In the genomic region with DNA sequence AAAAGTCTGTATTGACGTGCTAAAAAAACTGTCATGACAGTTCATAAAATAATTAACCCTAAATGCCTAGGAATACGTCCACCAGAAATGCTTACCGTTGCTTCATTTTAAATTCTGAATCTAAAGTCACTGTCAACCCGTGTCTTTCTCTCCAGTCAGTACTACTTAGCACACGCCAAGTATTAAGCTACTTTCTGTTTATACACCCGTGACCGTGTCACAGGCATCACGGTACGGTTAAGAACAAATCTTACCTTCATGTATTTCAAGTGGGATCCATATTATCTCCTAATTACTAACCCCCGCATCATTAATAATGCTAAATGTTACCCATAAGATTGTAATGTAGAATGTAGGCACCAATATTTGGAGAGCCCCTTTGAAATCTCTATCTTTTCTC, we compare ENCODE assay signal across 19 mouse cellular contexts. TPM values are rescaled to one million over a fixed set of nuclear protein-coding genes. Genes with fewer than 3 reads are reported as not detected.
DNase-seq lines count a peak whose midpoint lies in the region; ATAC-seq and TF ChIP-seq lines count a peak whose summit lies in the region.
"Had no signal": no experiment of that assay in that cellular context is flagged by ENCODE, and none has a peak within 500 bp of the region (broad histone marks: within the 10 kb centered on the region; RNA-seq: fewer than 3 reads in every experiment).

No protein-coding gene starts in this region.

- no peak overlapping the region for H3K4me3 ChIP-seq in forebrain, embryonic 13.5 days
- H3K4me3 ChIP-seq in forebrain, embryonic 16.5 days (replicated peaks; ENCODE audit: low read length): no peak overlapping the region
- no peak overlapping the region for H3K4me3 ChIP-seq in lung, embryonic 14.5 days (ENCODE audit: low read depth, low read length)
- no peak overlapping the region for H3K4me3 ChIP-seq in lung, adult 2 months (replicated peaks; ENCODE audit: extremely low read depth, low read depth, low read length)
- no peak overlapping the region for H3K4me3 ChIP-seq in neural tube, embryonic 14.5 days (ENCODE audit: low read depth, low read length)
- H3K4me3 ChIP-seq: embryonic facial prominence, embryonic 12.5 days; erythroblast, embryonic 14.5 days; gastrocnemius, adult 2 months; heart, embryonic 10.5 days had no signal

- H3K36me3 ChIP-seq in forebrain, embryonic 13.5 days (ENCODE audit: poor library complexity, severe bottlenecking): no peaks in the 10 kb centered on the region
- no peaks in the 10 kb centered on the region for H3K36me3 ChIP-seq in forebrain, embryonic 16.5 days (ENCODE audit: control insufficient read depth, insufficient read depth)
- H3K36me3 ChIP-seq in lung, embryonic 14.5 days (ENCODE audit: insufficient read depth): no peaks in the 10 kb centered on the region
- no peaks in the 10 kb centered on the region for H3K36me3 ChIP-seq in neural tube, embryonic 14.5 days (ENCODE audit: control insufficient read depth, insufficient read depth, low read length)
- H3K36me3 ChIP-seq: embryonic facial prominence, embryonic 12.5 days; heart, embryonic 10.5 days had no signal

- WGBS in forebrain, embryonic 13.5 days: 76% methylated on average over 10 of the region's 10 CpGs
- WGBS in forebrain, embryonic 16.5 days: 69% methylated on average over 10 of the region's 10 CpGs
- 43% methylated on average over 10 of the region's 10 CpGs for WGBS in lung, embryonic 14.5 days
- 44% methylated on average over 10 of the region's 10 CpGs for WGBS in lung, adult 2 months
- WGBS in neural tube, embryonic 14.5 days: 71% methylated on average over 10 of the region's 10 CpGs

- ATAC-seq in forebrain, embryonic 13.5 days: 0 out of 2 replicates have a peak, but pooled peaks have one; percentile 1
- ATAC-seq in forebrain, embryonic 16.5 days: no peak
- ATAC-seq in lung, embryonic 14.5 days (ENCODE audit: insufficient read depth): no peak
- ATAC-seq in neural tube, embryonic 14.5 days (ENCODE audit: low read depth): peak; percentile 36; the same call in 1 of the 2 replicates
- no peak for ATAC-seq in megakaryocyte, adult 5-6 weeks (ENCODE audit: poor library complexity, severe bottlenecking)

- DNase-seq in lung, embryonic 14.5 days: peak; percentile 10
- no peak for DNase-seq in lung, adult 2 months
- peak; percentile 14 for DNase-seq in brain, embryonic 14.5 days (ENCODE audit: low read depth)
- no peak for DNase-seq in spleen, postnatal 14 days (ENCODE audit: low spot score in 2 of 2)
- DNase-seq: adrenal gland, adult 2 months; cerebellum, adult 9-11 months; gastrocnemius, adult 2 months; kidney, adult 11 months; kidney, postnatal 10 days; lung, adult 18-20 months; thymus, postnatal 14 days had no signal

- H3K4me1 ChIP-seq in forebrain, embryonic 13.5 days: 0 out of 2 replicates have a peak, but pooled peaks cover 7% of the 10 kb centered on the region
- peaks cover 6% of the 10 kb centered on the region for H3K4me1 ChIP-seq in forebrain, embryonic 16.5 days (replicated peaks; ENCODE audit: control insufficient read depth, insufficient read depth, low read length)
- no peaks in the 10 kb centered on the region for H3K4me1 ChIP-seq in lung, embryonic 14.5 days (ENCODE audit: insufficient read depth)
- no peaks in the 10 kb centered on the region for H3K4me1 ChIP-seq in lung, adult 2 months (ENCODE audit: control insufficient read depth, insufficient read depth, low read length)
- H3K4me1 ChIP-seq in neural tube, embryonic 14.5 days (ENCODE audit: control insufficient read depth, insufficient read depth, low read length): no peaks in the 10 kb centered on the region
- H3K4me1 ChIP-seq: embryonic facial prominence, embryonic 12.5 days; heart, embryonic 10.5 days had no signal

- no peak for TF ChIP-seq CTCF in lung, embryonic 14.5 days (IDR thresholded peaks at IDR 0.05; ENCODE audit: low read depth)
- TF ChIP-seq CTCF in lung, adult 2 months (IDR thresholded peaks at IDR 0.05; ENCODE audit: insufficient read depth, low read length): no peak
- TF ChIP-seq CTCF in brain, embryonic 14.5 days (IDR thresholded peaks at IDR 0.05; ENCODE audit: borderline replicate concordance, extremely low read depth, insufficient read depth, insufficient read length): no peak

- no peaks in the 10 kb centered on the region for H3K9me3 ChIP-seq in forebrain, embryonic 13.5 days (replicated peaks)
- H3K9me3 ChIP-seq in forebrain, embryonic 16.5 days (ENCODE audit: control insufficient read depth, low read length): no peaks in the 10 kb centered on the region
- no peaks in the 10 kb centered on the region for H3K9me3 ChIP-seq in lung, embryonic 14.5 days (ENCODE audit: low read depth, low read length)
- no peaks in the 10 kb centered on the region for H3K9me3 ChIP-seq in neural tube, embryonic 14.5 days (ENCODE audit: control insufficient read depth, low read length)
- H3K9me3 ChIP-seq: embryonic facial prominence, embryonic 12.5 days; heart, embryonic 10.5 days had no signal

- no peaks in the 10 kb centered on the region for H3K27me3 ChIP-seq in forebrain, embryonic 13.5 days
- no peaks in the 10 kb centered on the region for H3K27me3 ChIP-seq in forebrain, embryonic 16.5 days (replicated peaks; ENCODE audit: control insufficient read depth, insufficient read depth, low read length)
- no peaks in the 10 kb centered on the region for H3K27me3 ChIP-seq in lung, embryonic 14.5 days (ENCODE audit: insufficient read depth, low read length)
- H3K27me3 ChIP-seq in neural tube, embryonic 14.5 days (ENCODE audit: control insufficient read depth, insufficient read depth, low read length): no peaks in the 10 kb centered on the region
- H3K27me3 ChIP-seq: embryonic facial prominence, embryonic 12.5 days had no signal

- TF ChIP-seq POLR2A in lung, adult 2 months (IDR thresholded peaks at IDR 0.05; ENCODE audit: borderline replicate concordance, extremely low read depth, low read depth, low read length): no peak
- TF ChIP-seq POLR2A in brain, embryonic 14.5 days (IDR thresholded peaks at IDR 0.05; ENCODE audit: borderline replicate concordance, extremely low read depth, insufficient read depth, insufficient read length, poor library complexity, severe bottlenecking): no peak

- H3K4me2 ChIP-seq in forebrain, embryonic 13.5 days: no peak overlapping the region
- H3K4me2 ChIP-seq in forebrain, embryonic 16.5 days (ENCODE audit: low read length): no peak overlapping the region
- peak overlapping the region; percentile 46 for H3K4me2 ChIP-seq in lung, embryonic 14.5 days
- H3K4me2 ChIP-seq in neural tube, embryonic 14.5 days (ENCODE audit: low read depth, low read length): peak overlapping the region; percentile 18; the same call in 1 of the 2 replicates
- H3K4me2 ChIP-seq: embryonic facial prominence, embryonic 12.5 days; liver, embryonic 11.5 days had no signal

- no peak overlapping the region for H3K9ac ChIP-seq in forebrain, embryonic 13.5 days
- H3K9ac ChIP-seq in forebrain, embryonic 16.5 days (replicated peaks; ENCODE audit: low read depth, low read length): no peak overlapping the region; the same call in 1 of the 2 replicates
- H3K9ac ChIP-seq in lung, embryonic 14.5 days: no peak overlapping the region
- H3K9ac ChIP-seq in neural tube, embryonic 14.5 days (replicated peaks; ENCODE audit: low read depth, low read length): no peak overlapping the region
- H3K9ac ChIP-seq: embryonic facial prominence, embryonic 12.5 days had no signal

- H3K27ac ChIP-seq in forebrain, embryonic 13.5 days: no peak overlapping the region
- H3K27ac ChIP-seq in forebrain, embryonic 16.5 days (ENCODE audit: low read length): no peak overlapping the region
- no peak overlapping the region for H3K27ac ChIP-seq in lung, embryonic 14.5 days (ENCODE audit: low read depth)
- H3K27ac ChIP-seq in neural tube, embryonic 14.5 days (ENCODE audit: low read depth, low read length): no peak overlapping the region
- H3K27ac ChIP-seq: embryonic facial prominence, embryonic 12.5 days; gastrocnemius, adult 2 months; heart, embryonic 10.5 days had no signal

RNA-seq across cellular contexts. Expression of a gene that starts 46.7 kb away (rescaled TPM):
- 1.1 and 1.4 TPM in 2 replicates for polyA plus RNA-seq in forebrain, embryonic 13.5 days (2015; fragmentation: Nextera tagmentation; extraction: Ambion mirVana)
- polyA plus RNA-seq in forebrain, embryonic 16.5 days (2015; fragmentation: Nextera tagmentation; extraction: Ambion mirVana): 5.8 and 9.2 TPM in 2 replicates
- polyA plus RNA-seq in lung, embryonic 14.5 days (2014; fragmentation: Nextera tagmentation; extraction: Ambion mirVana): 91.5 and 111 TPM in 2 replicates
- polyA plus RNA-seq in lung, adult 2 months (2012; rRNA removed): 23.6 and 47.8 TPM in 2 replicates
- polyA plus RNA-seq in brain, embryonic 14.5 days (2012; rRNA removed): 3.8 and 4.9 TPM in 2 replicates
- polyA plus RNA-seq in neural tube, embryonic 14.5 days (2014; fragmentation: Nextera tagmentation; extraction: Ambion mirVana): 2.0 and 3.8 TPM in 2 replicates
- total RNA-seq in megakaryocyte, adult 5-6 weeks (2015): 1,533 and 1,715 TPM in 2 replicates
- total RNA-seq in megakaryocyte, adult 5-6 weeks (2017): 1,919 and 2,040 TPM in 2 replicates
- polyA plus RNA-seq: erythroblast, embryonic 14.5 days had no signal

Comparison
In these comparisons a context has a peak if more than half of its experiments do, and no peak if none do; other contexts are left out.
1. ATAC-seq: peak in forebrain, embryonic 13.5 days (single experiment) and neural tube, embryonic 14.5 days (single experiment); none in forebrain, embryonic 16.5 days (single experiment), lung, embryonic 14.5 days (single experiment) and megakaryocyte, adult 5-6 weeks (single experiment).
2. DNase-seq: peak in lung, embryonic 14.5 days (single experiment) and brain, embryonic 14.5 days (single experiment); none in lung, adult 2 months (single experiment) and spleen, postnatal 14 days (0 of 2).
3. H3K4me2 ChIP-seq: peak in lung, embryonic 14.5 days (single experiment) and neural tube, embryonic 14.5 days (single experiment); none in forebrain, embryonic 13.5 days (single experiment) and forebrain, embryonic 16.5 days (single experiment).